Mouse (Mus musculus) CD4-positive helper T cell, adult 2 months (primary cell): ENCODE measurements around the gene Xrra1.
"Not testable (repeated sequence)": the region's sequence is repeated elsewhere in the genome, so short reads cannot be mapped to it uniquely, and the experiment has no call there.

Experiments
- DNase-seq: peaks from one replicate; pipeline ENCODE4 v3.0.0-alpha.2; 2012; ENCODE audit warnings: low read depth, missing footprints, low spot score

The Xrra1 gene

DNA sequence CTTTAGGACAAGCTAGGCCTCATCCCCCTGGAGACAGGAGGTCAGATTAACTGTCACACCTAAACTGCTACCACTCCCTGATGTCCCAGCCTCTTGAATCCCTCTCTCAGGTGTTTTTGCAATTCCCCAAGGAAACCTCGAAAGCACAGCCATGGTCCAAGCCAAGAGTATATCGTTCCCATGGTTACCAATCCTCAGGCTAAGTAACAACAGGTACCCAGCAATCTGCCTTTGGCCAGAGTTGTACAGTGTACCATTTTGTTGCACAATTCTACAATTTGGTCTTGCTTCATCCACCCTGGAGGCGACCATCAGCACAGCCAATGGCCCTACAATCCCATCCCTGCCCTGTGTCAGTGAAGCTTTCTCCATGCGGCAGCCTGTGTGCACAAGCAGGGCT lies 38.0 kb downstream of the Xrra1 start:
- no peak for DNase-seq

DNA sequence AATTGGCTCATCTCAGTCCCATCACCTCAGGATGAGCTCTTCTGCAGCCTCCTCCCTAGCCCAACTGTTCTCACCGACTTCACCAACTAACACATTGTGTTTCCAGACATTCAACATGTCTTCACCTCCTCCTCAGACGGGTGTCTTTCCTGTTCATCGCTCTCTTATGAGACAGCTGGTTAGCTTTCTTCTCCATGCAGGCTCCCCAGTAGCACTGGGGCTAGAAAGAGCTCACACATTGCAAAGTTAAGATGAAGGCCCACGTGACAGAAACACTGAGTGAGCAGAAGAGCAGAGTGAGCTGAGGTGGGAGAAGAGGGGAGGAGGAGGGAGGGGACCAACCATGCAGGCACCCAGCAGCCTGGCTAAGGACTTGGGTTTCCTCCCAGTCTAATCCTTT lies 43.3 kb downstream of the Xrra1 start:
- no peak for DNase-seq

DNA sequence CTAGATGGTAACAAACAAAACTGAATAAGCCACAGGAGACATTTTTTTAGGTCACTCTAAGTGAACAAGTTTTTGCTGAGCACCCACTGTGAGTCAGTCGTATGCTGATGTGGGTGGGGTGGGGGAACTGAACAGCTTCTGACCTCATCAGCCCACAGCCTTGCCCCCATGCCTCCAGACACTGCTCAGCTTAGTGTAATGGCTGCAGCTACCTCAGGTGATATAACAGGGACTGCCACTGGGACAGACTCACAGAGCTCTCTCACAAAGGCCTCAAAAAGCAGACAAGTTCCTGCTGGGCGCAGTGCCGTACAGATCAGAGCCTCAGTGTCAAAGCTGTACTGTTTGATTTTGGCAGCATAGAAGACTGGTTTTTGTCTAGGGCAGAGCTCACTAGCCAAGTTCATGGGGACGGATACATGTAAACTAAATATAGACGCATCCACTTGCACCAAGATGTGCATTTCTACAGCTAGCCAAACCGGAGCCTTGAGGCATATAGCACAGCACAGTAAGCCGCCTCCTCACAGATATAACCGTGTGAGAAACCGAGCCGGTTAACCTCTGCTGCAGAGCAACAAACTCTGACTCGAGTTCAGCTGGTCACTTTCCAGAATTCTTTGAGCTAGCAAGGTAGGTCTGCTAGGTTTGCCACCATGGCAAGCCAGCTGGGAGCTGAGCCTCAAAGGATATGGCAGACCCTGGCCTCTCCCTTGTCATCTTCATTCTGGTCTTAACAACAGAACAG lies 44.2 kb downstream of the Xrra1 start:
- no peak for DNase-seq

DNA sequence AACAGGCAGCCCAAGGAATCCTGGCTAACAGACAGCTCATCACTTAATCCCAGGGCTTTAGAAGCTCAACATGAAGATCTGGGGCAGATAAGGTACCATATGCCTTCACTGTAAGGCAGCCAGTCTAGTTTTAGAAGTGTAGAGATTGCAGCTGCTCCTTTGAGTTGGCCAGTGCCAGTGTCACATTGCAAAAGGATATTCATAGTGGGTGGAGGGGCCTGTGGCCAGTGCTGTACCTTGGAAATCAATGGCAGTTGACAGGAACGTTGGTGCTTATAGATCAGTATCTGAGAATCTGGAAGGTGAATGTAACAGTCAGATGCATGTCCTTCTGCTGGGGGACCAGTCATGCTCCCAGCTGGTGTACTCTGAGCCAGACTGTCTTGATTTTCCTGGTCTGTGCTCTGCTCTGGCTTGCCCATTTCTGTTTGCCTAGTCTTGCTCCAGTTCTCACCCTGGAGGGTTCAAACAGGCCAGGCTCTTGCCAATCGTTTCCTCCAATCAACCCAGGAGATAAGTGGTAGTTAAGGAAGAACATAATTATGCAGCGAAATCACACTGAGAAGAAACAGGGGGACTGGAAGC lies 45.6 kb downstream of the Xrra1 start:
- no peak for DNase-seq

DNA sequence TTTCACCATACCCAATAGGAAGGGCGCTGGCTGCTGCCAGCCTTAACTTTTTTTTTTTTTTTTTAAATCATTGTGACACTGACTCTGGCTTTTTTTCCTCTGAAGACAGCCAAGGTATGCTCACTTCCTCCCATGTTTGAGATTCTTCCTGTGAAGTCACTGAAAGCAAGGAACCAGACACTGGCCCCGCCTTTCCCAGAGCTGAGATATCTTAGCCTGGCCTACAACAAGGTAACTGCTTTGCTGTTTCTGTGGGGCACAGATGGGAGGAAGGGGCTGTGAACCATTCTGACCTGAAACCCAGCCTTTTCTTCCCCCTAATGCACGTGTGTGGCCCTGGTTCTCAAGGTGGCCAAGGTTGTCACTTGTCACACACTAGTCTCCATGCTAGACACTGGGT lies 47.4 kb downstream of the Xrra1 start:
- DNase-seq, result no peak

DNA sequence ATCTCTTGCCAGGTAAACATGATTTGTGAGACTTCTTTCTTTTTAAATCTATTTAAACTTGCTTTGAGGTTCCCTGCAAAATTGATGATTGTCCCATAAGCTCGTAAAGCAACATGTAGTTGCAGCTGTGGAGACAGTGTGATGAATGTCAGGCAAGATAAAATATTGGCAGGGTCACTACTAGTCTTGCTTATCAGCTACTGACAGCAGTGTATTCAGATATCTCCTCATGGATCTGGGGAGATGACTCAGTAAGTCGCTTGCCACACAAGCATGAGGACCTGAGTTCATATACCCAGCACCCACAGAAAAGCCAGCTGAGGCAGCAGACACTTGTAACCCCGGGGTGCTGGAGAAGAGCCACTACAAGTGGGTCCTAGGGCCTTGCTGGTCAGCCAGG lies 48.5 kb downstream of the Xrra1 start:
- no peak for DNase-seq

DNA sequence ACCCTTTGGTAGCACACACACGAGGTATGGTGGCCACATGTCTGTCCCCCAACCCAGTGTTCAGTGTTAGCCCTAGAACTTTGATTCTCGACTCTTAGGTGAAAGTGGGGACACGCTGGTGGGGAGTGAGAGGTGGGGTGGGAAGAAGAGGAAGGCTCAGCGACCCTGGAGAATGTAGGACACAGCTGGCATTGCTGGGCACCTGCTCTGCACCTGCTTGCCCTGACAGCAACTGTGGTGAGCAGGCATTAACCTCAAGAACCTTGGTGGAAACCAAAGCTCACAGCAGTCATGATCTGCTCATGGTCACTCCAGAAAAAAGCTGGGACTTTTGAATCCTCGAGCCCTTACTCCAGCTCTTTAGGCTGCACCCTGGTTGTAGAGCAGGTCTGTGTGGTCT lies 52.1 kb downstream of the Xrra1 start:
- no peak for DNase-seq

DNA sequence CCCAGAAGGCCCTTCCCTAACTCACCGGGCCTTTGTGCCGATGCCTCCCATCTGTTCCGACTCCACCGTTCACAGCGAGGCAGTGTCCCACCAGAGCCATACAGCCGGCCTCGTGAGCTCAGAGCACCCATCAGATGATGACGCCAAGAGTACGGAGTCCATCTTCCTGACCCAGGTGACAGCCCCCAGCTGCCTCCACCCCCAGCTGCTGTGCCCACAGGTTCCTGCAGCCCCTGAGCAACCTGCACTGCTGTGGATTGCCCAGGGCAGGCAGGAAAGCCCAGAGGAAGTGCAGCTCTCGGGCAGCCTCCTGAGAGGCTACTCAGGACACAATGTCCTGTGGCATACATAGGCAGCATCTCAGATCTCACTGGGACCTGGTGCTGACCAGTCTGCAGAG lies 55.4 kb downstream of the Xrra1 start:
- no peak for DNase-seq

DNA sequence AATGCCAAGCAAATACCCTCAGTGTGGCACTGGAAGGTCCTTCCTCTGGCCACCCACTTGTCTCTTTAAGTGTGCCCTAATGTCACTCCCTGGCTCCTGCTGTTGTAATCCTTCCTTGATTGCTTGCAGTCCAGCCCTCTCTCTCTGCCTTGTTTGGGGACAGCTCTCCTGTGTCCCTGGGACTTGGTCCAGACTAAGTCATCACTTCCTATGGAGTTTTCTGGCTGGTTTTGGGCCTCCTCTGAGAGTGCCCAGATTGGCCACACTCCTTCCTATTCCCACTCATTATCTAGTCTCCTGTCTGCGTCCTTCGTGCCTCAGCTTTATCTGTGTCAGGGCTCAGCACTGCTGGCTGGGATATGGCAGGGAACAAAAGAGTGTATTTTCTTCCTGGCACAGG lies 56.6 kb downstream of the Xrra1 start:
- DNase-seq, result no peak

DNA sequence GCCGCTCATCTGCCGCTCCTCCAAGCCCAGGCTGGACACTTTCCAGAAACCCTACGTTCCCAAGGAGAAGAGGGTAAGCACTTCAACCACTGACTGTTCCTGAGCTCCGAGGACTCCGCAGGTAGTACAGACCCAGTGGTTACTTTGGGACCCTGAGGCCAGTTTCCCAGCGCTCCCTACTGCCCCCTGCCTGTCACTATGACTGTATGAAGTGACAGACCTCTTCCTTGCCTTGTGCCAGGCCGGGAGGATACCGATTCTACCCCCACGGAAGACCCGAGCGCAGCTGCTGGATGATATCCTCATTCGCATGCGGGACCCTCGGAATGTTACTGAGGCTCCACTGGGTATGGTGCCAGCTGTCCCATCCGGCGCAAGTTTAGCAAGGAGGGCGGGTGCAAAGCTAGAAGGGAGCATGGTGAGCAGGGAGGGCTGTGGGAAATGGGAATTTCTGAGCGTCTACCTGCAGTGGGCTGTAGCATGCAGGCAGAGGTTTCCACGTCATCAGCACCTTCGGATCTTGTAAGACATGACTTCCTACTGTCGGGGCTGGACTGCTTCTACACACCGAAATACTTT lies 57.9 kb downstream of the Xrra1 start:
- DNase-seq, result no peak

DNA sequence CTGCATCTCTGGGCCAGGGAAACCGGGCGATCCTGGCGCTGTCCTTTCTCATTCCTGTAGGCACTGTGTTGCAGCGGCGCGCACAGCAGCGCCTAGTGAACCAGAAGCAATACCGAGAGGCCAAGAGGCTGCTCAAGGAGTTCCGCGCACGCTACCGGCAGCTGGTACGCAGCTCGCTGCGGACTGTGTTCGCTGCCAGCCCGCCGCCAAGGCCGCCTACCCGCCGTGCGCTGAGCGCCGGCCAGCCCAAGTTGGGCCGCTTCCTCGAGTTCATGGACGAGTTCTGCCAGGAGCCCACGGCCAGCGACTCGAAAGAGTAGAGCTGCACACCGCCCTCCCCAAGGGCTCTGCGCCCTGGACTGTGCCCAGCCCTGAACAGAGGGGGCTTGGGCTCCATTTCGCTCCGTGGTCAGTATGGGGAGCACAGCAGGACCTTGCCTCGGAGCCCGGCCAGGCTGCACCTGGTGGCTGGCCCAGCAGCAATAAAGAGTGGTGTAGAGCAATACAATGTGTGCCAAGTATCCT lies 58.5 kb downstream of the Xrra1 start:
- DNase-seq, result no peak

DNA sequence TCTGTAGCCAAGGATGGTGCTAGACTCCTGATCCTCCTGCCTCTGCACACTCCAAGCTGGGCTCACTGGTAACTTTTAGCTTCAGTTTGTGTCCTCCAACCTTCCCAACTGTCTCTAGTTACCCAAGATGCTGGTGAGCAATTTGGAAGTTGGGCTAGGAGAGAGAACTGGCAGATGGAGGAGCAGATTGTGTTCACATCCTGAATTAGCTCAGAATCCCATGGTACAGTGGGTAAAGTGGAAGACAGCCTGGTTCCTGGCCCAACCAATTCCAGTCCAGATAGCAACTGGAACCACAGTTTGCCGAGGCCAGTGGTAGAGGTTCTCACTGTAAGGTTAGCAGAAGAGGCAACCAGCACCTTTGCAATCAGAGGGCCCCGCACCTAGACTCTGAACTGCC lies 60.2 kb downstream of the Xrra1 start:
- DNase-seq, result no peak

DNA sequence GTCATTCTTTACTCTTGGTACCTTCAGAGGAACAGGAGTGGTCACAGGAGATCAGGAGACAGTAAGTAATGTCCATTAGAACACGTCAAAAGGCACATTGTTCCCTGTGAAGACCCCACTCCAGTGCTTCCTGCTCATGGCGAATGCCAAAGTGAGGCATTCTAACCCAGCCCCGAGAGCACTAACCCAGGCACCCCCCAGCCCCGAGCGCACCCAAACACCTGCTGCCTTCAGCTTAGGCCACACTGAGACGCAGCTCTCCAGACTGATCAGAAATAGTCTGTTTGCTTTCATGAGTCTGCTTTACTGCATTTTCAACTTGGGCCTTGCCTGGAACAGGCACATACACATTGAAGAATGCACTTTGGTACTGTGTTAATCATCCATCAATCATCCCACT lies 61.1 kb downstream of the Xrra1 start:
- no peak for DNase-seq

DNA sequence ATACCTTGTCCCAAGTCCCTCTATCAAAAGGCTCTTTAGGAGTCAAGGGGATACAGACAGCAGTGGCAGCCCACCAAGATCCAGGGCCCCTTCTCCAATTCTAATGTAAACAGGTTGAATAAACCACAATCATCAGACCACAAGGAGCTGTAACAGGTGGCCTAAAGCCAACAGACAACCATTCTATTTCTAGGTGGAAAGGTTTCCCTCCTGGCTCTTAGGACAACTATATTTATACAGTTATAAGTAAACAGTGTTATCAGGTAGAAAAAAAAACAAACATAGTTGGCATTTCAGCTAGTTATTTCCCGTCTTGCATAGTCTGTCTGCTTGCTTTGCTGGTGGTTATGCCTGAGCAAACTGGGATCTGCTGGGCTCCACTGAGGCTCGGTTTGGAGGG lies 61.5 kb downstream of the Xrra1 start:
- DNase-seq, result no peak

DNA sequence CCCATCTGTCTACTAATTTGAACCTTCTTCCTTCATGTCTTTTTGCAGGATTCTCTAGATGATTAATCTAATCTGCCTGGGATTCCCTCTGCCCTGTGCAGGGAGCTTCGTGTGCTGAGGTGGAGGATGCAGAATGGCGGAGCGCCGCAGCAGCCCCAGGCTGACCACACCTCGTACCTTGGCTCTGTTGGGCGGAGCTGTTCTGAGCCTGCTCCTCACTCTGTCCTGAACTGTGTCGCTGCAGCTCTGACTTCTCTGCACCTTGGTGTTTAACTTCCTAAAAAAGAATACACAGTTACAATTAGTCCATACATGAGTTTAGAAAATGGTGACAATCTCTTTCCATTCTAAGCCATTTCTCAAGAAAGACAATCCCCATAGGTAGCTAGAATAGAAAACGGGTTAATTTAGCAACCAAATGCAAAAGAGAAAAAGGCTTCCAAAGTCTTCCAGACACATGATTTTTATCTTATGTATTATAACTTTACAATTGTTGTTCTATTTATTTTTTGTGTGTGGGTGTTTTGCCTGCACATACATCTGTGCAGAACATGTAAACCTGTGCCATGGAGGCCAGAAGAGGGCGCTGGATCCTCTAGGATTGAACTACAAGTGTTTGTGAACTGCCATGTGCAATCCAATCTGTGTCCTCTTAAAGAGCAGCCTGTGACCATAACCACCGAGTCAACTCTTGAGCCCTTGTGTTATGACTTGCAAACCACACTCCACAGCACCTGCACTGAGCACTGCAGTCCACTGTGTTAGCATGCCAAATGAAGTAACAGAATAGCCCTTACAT lies 68.2 kb downstream of the Xrra1 start:
- peak; percentile 40 for DNase-seq

DNA sequence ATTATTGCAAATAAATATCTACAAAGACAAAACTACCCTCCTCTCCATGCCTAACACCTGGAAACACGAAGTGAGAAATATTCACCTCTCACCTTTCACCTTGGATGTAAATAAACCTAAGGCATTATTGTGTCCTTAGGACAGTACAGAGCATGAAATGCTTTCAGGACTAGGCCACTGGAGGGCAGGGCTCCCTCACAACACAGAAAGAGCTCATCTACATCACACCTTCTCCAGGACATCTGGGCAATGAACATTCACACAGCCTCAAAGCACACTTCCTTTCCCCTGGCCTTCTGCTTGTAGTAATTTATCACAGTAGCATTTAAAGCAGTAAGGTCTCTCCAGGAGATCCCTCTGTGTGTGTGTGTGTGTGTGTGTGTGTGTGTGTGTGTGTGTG lies 76.8 kb downstream of the Xrra1 start:
- DNase-seq, result peak; percentile 11

DNA sequence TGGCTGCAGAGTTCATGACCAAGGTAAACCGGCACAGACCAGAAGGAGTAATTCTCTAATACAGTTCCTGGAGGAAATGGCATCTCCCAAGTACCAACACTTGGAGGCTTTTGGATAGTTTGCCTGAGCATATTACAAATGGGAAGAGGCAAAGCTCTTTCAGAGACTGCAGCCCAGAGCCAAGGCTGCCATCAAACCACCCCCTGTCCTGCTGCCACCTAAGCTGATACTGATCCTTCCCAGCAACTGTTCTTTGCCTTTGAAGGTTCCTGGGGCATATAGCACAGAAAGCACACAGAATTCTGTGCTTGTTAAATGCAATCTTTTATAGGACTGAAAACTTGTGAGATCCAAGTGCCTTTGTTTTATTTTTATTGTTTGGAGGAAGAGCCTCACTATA lies 81.8 kb downstream of the Xrra1 start:
- DNase-seq, result no peak

DNA sequence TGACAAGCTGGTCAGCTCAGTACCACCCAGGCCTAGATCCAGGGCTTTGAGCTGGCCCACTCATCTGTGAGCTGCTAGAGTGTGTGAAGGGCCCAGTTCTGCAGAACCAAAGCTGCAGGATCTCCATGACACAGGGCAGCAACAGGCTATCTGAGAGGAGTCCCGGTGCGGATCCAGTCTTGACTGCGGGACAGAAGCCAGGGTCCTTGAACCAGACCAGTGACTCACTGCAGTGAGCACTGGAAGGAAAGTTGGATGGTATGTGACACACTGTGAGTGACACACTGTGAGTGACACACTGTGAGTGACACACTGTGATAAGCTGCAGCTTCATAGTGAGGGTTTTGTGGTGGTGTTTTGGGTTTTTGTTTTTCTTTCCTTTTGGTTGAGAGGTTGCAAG lies 85.6 kb downstream of the Xrra1 start:
- no peak for DNase-seq

DNA sequence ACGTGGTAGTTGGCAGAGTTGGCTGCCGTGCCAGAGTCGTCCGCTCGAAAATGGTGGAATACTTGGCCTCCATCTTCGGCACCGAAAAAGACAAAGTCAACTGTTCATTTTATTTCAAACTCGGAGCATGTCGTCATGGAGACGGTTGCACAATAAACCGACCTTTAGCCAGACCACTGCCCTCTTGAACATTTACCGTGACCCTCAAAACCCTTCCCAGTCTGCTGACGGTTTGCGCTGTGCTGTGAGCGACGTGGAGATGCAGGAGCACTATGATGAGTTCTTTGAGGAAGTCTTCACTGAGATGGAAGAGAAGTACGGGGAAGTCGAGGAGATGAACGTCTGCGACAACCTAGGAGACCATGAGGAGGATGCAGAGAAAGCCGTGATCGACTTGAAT lies 86.1 kb downstream of the Xrra1 start:
- not testable (repeated sequence) for DNase-seq

DNA sequence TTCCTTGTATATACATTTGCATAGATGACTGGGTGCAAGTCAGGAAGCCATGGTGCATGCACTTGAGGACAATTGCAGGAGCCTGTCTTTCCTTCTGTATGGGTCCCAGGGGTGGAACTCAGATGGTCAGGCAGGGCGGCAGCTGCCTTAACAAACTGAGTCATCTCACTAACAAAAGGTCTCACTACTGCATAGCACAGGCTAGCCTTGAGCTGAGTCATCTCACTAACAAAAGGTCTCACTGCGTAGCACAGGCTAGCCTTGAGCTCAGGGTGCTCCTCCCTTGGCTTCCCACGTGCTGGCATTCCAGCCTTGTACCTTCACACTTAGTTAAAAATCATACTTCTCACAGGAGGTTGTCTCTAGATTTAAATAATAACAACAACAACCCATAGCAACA lies 87.0 kb downstream of the Xrra1 start:
- DNase-seq, result no peak

DNA sequence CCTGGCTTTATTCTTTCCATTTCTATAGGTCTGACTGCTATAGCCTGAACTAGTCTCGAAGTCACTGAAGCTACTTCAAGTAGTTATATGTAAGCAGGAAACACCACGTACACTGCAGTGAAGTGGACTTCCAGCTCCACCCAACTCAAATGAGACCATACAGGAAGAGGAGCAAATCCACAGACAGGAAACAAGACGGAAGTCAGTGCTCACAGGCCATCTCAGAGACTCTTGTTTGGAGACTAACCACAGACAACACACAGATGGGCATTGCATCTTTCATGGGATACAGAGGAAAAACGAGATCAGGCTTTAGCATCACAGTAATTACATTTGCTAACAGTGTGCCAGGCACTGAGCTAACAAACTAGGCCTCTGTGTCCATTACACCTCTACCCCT lies 87.4 kb downstream of the Xrra1 start:
- DNase-seq, result peak; percentile 37

DNA sequence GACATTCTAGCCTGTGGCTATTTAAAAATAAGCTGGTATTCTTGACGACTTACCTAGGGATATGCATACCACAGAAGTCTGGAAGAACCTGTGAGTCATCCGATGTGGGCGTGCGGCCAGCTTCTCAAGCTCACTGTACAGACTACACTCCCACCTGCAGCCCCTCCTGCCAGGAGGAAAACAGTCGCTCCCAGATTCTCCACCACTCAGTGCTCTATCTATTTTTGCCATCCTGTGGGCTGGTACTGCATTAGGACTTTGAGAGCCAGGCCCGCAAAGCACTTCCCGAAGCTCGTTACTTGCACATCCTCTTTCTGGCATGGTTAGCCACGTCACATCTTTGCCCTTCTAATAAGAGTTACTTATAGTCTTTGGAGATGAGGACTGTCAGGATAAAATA lies 88.4 kb downstream of the Xrra1 start:
- DNase-seq, result no peak
